Mouse (Mus musculus): Measurements from ENCODE around the gene Gm28043.

Gene Gm28043

GRCm38 (mm10) chr17:29623488-29623887, 8.8 kb downstream of the Gm28043 start:
- in situ Hi-C loops (cut with MboI, MseI) = no loop called here

- in situ Hi-C loops (cut with MboI, MseI) = no loop called here
Observed at GRCm38 (mm10) chr17:29627285-29627684, 12.6 kb downstream of the Gm28043 start.

- in situ Hi-C loops (cut with MboI, MseI) = no loop called here
Observed at GRCm38 (mm10) chr17:29628946-29629345, 14.3 kb downstream of the Gm28043 start.

GRCm38 (mm10) chr17:29629620-29630019, 14.9 kb downstream of the Gm28043 start:
- in situ Hi-C loops (cut with MboI, MseI) = no loop called here

GRCm38 (mm10) chr17:29632312-29632711, 17.6 kb downstream of the Gm28043 start:
- in situ Hi-C loops (cut with MboI, MseI) = no loop called here

- in situ Hi-C loops (cut with MboI, MseI) = no loop called here
Observed at GRCm38 (mm10) chr17:29635492-29635891, 20.8 kb downstream of the Gm28043 start.

GRCm38 (mm10) chr17:29636118-29636517, 21.4 kb downstream of the Gm28043 start:
- in situ Hi-C loops (cut with MboI, MseI) = no loop called here

- in situ Hi-C loops (cut with MboI, MseI) = no loop called here
Observed at GRCm38 (mm10) chr17:29637377-29637776, 22.7 kb downstream of the Gm28043 start.

GRCm38 (mm10) chr17:29637895-29638294, 23.2 kb downstream of the Gm28043 start:
- in situ Hi-C loops (cut with MboI, MseI) = no loop called here

- in situ Hi-C loops (cut with MboI, MseI) = no loop called here
Observed at GRCm38 (mm10) chr17:29640971-29641370, 26.3 kb downstream of the Gm28043 start.

GRCm38 (mm10) chr17:29642219-29642618, 27.5 kb downstream of the Gm28043 start:
- in situ Hi-C loops (cut with MboI, MseI) = no loop called here

GRCm38 (mm10) chr17:29658249-29658648, 43.6 kb downstream of the Gm28043 start:
- in situ Hi-C loops (cut with MboI, MseI) = no loop called here

- in situ Hi-C loops (cut with MboI, MseI) = no loop called here
Observed at GRCm38 (mm10) chr17:29660076-29660761, 45.5 kb downstream of the Gm28043 start, which contains the start of gene Cmtr1. Cmtr1 (plus strand) TSS chr17:29660595.

GRCm38 (mm10) chr17:29660762-29661391, 46.2 kb downstream of the Gm28043 start:
- in situ Hi-C loops (cut with MboI, MseI) = no loop called here

GRCm38 (mm10) chr17:29662145-29662544, 47.5 kb downstream of the Gm28043 start:
- in situ Hi-C loops (cut with MboI, MseI) = no loop called here

- in situ Hi-C loops (cut with MboI, MseI) = no loop called here
Observed at GRCm38 (mm10) chr17:29668051-29668986, 53.6 kb downstream of the Gm28043 start.

- in situ Hi-C loops (cut with MboI, MseI) = no loop called here
Observed at GRCm38 (mm10) chr17:29669030-29669429, 54.4 kb downstream of the Gm28043 start.

- in situ Hi-C loops (cut with MboI, MseI) = no loop called here
Observed at GRCm38 (mm10) chr17:29669936-29670335, 55.3 kb downstream of the Gm28043 start.

GRCm38 (mm10) chr17:29671021-29671420, 56.3 kb downstream of the Gm28043 start:
- in situ Hi-C loops (cut with MboI, MseI) = no loop called here

GRCm38 (mm10) chr17:29673325-29673724, 58.6 kb downstream of the Gm28043 start:
- in situ Hi-C loops (cut with MboI, MseI) = no loop called here

- in situ Hi-C loops (cut with MboI, MseI) = no loop called here
Observed at GRCm38 (mm10) chr17:29678526-29678925, 63.9 kb downstream of the Gm28043 start.
